Mouse (Mus musculus) layer of hippocampus, postnatal 10 days (tissue): ENCODE results near the gene Spata20. TPM values are rescaled to one million over a fixed set of nuclear protein-coding genes. Genes with fewer than 3 reads are reported as not detected.

ENCODE experiments used
- DNase-seq, 2 experiments: peaks; one replicate each; pipeline ENCODE4 v3.0.0; 2021; ENCODE audit warnings: low spot score in 2 of 2
- long read RNA-seq: library from polyadenylated mRNA; stranded (forward); transcript quantifications from one replicate; pipeline ENCODE4 v2.0.0, GENCODE M21; 2023
- total RNA-seq, 2 experiments: library from RNA; stranded (reverse); gene quantifications; 2 replicates each; pipeline ENCODE4 v1.2.3; 2021

Gene Spata20
- total RNA-seq, result 1 to 10 TPM; 1.0 to 2.1 TPM
- long read RNA-seq, result 0 reads

DNA sequence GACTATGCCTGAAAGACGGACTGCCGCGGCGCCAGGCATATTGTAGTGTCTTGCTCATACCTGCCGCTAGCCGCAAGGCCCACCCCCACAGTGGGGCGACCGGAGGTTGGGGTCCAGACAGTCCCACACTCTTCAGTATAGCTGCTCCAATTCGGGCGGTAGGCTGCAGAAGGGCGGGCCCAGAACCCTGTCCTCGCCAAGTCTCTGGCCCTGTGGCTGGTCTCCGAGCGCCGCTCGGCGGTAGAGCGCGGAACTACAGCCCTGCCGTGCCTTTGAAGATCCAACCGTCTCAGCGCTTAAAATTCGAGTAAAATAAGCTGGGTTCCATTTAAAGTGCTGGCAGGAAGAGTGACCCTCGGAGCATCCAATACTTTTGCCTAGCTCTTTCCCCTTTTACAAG is at the start of gene Spata20:
Spata20 (minus strand) TSS at position 179 of the 400 bp plus-strand sequence.
- peak; percentile 96 for DNase-seq

DNA sequence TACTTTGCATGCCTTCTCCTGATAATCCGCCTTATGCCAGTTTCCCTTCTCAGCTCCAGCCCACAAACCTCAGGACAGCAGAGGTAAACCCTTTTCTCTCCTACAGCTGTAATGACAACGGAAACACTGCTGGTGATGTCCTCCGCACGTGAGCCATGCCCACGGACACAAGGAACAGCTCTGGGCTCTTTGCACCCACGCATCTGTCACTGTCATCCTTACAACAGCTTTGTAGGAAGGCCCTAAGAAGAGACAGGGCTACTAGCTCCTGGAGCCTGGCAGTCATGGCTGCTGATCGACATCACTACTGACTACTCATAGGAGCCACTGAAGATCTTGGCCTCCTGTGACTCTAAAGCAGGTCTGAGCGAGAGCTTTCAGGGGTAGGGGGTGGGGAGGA is 47.2 kb upstream of the Spata20 start:
- no peak for DNase-seq

DNA sequence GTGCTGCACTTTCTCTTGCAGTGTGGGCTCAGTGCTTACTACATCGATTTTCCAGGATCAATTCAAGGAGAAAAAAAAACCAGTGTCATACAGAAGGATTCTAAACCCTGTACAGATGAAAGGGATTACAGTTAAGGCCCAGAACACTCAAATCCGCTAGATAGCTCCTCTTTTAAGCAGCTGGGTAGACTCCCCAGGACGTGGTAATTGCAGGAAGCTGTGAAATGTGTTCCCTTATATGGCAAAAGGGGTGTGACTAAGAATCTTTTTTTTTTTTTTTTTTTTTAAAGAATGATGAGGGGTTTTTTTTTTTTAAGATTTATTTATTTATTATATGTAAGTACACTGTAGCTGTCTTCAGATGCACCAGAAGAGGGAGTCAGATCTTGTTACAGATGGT is 42.9 kb upstream of the Spata20 start:
- DNase-seq, result no peak

DNA sequence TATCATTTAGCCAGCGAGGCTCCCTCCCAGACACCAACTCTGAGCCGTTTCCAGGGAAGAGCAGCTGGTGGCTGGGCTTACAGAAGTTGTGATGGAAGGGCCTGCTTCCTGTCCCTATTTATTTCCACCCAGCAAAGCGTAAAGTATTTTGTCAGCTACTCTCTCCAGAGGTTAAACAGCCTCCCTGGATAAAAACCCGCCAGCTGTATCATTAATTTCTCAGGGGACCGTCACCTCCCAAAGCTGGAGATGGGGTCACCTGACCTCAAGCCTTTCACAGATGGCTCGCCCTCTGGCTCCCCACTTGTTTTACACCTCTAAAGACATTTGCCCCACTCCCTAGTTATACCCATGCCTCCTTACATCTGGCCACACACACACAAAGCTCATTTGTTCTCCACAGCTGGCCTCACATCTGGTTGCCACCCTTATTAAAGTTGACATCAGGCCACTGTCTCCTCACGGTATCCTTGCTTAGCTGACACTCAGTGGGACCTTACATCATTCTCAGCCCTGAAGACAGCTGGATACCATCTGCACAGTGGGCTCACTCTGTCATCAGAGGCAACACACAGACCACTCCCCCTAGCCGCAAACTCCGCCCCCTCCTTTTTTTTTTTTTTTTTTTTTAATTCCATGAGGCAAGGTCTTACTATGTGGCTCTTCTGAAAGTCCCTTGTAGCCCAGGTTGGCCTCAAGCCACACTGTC is 40.3 kb upstream of the Spata20 start:
- DNase-seq, result no peak

DNA sequence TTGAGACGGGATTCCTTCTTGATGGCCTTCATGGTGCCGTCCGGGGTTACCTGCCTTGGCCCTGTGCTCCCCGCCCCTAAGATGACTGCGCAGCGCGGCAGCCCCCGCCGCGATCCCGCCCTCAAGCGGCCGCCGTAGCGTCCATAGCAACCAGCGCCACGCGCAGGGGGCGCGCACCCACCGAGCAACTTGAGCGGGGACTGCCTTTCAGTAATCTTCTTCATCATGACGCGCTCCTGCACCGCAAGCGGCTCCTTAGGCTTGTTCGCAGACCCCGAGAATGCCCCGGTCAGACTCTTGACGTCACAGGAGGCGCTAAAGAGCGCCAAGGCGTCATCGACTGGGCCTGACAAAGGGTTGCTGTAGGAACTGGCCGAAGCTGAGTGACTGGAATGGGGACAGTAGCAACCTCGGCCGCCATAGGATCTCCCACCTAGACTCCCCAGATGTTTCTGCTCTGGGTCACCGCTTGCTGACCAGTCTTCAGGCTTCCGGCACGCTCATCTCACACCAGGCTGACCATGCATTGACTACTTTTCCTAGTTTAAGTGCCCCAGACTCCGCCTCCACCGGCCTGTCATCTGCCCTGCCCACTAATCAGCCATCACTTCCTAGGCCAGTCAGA is 35.4 kb upstream of the Spata20 start, which contains the start of gene Mycbpap:
Mycbpap (minus strand) TSS at position 524 of the 625 bp plus-strand sequence.
- peak; percentile 50 to 64 for DNase-seq

DNA sequence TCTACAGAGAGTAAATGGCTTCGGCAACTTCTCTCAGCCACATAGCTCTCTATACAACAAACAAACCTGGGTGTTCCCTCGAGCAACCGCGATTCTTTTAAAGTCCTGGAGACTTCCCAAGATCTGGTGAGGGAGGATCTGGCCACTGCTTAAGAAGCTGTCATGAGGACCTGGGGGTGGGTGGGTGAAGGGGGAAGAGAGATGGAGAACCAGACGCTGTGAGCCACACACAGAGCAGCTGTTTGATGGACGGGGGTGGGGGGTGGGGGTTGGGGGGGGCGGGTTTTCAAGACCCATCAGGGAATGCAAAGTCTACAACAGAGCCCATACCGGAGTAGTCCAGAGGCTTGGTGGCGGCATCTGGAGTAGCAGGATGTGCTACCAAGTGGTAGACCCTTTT is 27.5 kb upstream of the Spata20 start:
- no peak for DNase-seq

DNA sequence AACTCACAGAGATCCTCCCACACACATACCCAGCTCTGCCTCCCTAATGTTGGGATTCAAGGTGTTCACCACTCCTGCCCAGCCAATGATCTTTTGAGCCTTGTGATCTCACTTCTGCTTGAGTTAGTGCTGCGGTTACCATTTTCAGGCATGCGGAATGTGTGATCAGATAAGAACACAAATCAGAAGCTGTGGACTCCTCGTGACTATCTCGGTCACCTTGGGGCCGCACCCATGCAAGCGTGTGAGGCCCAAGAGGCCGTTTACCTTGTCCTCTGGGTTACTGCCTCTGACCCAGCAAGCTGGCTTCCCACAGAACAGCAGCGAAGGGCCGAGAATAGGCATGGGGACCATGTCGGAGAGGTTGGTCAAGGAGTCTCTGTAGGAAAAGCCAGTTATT is 23.0 kb upstream of the Spata20 start:
- no peak for DNase-seq

DNA sequence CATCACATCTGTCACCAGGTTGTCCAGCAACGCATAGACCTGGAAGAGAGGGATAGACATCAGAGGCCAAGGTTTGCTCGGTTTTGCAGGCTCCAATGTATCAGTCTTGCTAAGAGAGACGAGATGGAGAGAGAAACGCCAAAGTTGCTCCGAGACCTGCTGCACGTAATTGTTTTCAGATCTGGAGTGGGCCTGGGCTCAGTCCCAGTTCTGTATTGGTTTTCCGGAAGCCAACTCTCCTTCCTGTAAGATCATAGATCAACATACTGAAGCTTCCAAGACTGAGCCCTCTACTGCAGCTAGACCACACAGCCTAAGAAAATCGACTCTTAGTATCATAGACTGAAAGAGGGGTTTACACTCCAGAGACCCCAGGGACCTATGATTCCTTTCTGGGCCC is 15.5 kb upstream of the Spata20 start:
- DNase-seq, result no peak

DNA sequence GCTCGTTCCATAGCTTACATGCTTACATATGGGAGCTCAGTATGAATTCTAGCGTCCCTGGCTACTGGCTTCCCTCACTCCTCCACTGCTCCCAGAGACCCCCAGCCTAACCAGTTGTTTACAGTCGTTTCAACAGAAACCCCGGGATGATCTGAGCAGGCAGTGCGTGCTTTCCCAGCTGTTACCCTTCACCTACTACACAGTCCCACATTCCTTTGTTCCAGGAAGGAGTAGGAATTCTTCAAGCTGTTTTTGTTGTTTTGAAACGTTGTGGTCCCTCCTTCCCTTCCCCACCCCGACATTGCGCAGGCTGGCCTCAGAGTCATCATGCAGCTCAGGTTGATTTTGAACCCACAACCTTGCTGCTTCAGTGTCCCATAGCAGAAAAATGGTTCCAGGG is 14.4 kb upstream of the Spata20 start:
- no peak for DNase-seq

DNA sequence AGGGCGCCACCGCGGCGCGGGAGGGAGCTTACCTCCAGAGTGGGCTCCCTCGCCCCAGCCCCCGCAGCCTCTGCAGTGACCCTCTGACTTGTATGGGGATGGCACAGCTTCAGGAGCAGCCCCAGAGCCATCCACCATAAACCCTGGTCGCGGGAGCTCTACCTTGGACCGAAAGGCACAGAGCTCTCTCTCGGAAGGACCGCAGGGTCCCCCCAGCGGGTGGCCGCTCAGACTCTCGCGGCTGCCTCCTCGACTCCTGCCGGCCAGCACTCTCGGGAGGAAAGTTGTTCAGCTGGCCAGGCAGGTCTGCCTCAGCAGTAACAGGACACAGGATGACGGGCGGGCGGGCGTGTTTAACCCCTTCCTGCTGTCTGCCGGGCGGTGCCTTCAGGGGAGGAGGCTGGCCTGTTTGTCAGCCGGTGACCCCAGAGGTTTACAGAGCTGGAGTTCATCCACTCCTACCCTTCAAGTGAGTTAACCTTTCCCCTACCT is 13.7 kb upstream of the Spata20 start, which contains the start of gene Epn3:
Epn3 (minus strand) TSS at position 314 of the 492 bp plus-strand sequence.
- DNase-seq, result no peak

DNA sequence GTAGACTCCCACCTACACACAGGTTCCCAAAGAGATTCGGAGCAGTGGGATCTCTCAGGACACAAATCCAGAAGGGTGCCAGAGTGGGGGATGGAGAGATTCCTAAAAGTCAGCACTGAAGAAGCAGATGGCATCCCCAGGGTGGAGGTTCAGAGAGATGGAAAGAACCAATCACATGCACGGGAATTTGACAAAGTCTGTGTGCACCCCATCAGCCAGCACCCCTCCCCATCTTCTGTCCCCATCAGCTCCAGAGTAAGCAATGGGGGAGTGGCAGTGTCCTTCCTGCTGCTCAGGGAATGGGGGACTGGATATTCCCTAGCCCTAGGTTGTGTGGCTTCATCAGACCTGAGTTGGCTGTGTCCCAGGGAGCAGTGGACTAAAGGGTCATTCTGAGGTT is 13.1 kb upstream of the Spata20 start:
- DNase-seq, result peak in 1 of 2 experiments; percentile 33

DNA sequence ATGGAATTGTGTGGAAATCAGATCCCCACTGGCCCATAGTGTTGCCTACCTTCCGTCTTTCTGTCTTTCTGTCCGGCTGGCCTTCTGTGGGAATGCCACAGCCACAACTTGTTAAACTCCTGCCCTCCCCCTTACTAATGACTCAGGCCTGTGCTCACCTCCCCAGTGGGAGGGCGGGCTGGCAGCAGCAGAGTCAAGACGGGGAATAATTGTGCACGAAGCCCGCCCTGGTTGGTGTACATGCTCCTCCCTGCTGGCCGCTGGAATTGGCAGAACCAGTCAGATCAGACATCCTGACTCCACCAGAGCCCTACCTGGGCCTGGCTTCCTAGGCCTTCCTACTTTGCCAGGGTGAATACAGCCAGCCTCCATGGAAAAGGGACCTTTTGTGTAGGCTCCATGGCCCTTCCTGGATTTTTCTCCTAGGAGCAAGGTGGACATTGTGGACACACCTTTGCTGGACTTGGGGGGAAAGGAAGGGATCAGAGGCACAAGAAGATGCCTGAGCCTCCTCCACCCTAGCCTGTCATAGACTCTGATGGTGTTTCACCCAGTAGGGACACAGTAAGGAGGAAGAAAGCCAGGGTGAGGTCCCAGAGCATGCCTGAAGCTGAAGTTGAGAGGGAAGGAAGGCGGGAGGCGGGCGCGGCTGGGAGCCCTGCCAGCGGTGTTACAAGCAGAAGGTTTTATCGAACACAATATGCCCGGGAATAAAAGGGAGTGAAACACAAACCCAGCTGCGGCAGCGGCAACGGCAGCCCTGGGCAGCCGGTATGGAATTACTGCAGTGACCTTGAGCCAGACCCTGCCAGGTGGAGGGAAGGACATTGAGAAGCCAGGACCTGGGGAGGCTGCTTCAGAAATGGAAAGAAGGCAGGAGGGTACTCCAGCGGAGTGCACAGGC is 12.4 kb upstream of the Spata20 start:
- peak; percentile 54 to 63 for DNase-seq

DNA sequence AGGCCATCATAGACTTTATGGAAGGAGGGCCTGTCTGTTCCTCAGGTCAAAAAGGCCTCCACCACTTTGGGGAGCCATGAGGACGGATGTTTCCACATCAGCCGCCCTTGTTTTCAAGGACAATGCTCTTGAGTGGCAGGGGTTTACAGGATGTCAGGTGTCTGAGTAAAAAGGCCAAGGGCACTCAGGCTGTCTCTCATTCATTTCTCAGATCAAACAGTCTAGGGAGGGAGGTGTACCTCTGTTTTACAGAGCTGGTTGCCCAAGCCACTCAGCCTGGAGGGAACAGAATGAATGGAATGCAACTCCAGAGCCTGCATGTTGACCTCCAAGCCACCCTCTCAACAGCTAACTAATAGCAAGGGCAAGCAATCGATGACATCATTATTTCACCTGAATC is 9.4 kb upstream of the Spata20 start:
- no peak for DNase-seq

DNA sequence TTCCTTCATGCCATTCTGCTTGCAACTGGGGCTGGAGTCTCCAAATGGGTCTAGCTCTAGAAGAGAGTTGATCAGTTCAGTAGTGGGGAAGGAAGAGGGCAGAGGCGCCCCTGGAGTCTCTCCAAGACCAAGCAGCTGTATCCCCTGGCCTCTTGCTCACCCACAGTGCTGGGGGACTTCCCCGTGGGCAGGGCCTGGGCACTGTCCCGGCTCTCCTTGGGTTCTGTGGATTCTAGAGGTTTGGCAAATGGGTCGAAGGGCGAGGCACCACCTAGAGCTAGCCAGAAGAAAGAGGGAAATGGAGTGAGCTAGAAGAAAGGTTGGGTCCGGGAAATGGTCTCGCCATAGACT is 5.7 kb upstream of the Spata20 start:
- DNase-seq, result no peak

DNA sequence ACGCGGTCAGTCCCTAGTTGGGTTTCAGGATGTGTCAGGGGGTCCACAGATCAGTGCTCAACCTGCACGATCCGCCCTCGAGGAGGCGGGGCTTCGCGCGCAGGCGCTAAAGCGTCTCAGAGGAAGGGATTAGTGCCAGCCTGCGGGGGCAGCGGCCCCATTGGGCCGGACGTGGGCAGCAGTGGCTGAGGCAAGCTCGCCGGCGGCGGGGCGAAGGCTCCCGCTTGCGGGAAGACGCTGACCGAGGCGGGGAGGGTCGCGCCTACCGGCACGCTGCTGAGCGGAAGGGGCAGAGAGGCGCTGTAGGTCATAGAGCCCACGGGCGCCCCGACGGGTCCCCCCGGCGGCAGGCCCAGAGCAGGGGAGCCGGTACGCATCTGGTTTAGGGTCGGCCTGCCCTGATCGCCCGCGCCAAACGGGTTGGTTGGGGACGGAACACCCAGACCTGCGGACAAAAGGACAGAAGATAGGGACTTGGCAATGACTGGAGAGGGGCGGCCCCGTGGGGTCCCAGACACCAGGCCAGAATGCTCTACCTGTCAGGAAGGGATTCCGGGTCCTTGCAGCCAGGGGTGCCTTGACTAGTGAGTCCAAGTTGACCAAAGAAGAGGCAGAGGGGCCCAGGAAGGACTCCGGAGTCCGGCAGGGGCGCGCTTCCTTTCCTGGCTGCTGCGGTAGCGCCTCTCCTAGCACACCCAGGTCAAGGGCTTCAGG is 5.2 kb upstream of the Spata20 start:
- peak; percentile 70 to 76 for DNase-seq

DNA sequence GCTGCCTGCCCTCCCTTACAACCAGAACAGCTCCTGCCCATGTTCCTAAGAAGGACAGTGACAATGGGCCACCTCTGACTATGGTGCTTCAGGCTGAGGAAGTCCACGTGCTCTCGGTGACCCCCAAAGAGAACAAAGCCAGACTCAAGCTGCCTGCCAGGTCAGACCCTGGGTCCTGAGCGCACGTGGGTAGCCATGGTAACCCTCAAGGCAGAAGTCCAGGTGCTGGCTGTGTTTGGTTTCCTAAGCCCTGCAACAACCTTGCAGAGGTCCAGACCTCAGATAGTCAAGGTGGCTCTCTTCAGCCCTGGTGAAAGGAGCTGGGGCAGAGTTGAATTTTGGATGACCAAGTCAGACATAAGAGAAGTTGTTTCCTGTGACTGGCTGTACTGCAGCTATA is 3.8 kb upstream of the Spata20 start:
- no peak for DNase-seq

DNA sequence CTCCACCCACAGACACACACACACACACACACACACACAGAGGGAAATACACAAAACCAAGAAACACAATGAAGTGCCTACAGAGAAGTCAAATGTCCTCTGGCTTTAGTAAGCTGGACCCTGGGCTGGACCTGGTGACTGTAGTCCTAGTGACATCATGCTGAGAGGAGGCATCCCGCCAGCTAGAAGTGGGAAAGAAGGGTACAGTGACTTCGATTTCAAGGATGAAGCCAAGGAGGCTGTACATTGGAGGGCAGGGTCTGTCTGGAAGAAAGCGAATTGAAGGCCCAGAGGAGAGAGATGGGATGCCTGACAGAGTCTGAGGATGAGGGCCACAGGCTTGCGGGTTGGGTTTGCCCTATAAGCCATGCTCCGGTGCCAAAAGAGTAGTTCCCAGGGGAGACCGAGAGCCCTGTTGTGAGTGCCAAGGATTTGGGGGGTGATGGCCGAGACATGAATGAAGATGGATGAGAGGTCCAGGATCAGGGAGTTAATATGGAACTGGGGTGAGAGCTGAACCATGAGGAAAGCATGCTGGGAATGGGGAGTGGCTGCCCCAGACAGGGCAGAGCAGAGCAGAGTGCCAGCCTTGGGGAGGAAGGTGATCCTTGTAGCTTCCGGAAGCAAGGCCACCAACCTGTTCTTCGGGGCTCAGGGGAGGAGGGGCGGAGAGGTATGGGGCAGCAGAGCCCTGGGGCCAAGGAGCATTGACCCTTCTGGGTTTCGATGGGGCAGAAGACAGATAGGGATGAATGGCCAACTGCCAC is 3.0 kb upstream of the Spata20 start:
- no peak for DNase-seq

DNA sequence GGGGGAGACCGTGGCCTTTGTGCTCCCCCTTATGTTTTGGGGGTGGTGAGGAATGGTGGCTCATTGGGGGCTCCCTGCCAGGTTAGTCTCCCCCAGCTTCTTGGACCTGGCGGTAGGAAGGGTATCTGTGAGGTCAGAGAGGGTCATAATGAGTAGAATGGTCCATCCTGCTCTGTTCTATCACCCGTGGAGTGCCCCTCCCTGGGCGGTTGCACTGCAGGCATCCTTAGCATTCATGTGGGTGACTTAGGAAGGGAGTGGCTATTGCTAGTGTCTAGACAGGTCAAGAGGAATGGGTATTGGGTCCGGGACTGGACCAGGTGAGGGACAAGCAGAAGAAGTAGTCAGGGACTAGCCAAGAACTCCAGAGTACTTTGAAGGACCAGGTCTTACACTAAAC is 756 bp downstream of the Spata20 start:
- no peak for DNase-seq

DNA sequence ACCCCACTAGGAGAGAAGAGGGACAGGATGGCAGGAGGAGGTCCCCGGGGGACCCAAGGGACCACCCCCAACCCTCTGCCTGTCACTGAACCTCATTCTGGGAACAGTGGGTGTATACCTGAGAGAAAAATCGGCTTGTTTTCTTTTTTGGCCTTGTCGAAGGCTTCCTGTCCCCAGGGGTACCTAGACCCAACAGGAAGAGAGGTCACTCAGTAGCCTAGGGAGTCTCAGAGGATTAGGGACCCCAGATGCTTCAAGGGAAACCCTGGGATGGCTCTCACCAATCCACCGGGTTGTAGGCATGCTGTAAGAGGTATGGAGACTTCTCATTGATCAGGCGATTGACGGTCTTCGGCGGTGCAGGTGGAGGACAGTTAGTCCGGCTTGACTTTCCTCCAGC is 1.3 kb downstream of the Spata20 start:
- no peak for DNase-seq

DNA sequence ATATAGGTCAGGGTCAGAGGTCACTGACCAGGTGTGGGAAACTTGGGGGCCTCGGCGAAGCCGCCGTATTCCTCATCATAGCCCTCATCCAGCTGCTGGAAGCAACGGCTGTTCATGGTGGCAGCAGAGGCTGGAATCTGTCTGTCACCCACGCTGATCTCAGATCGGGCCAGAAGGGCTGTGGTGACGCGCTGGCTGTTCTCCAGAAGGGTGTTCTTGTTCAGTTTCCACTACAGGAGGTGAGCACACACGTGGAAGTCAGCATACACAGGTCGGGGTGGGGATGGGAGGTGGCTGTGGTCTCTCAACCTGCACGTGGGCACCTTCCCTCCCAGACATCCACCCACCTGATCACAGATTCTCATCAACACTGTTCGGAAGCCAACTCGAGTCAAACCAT is 2.1 kb downstream of the Spata20 start:
- DNase-seq, result no peak
